Mouse (Mus musculus): Measurements from ENCODE around the gene Rfx2.

DNA sequence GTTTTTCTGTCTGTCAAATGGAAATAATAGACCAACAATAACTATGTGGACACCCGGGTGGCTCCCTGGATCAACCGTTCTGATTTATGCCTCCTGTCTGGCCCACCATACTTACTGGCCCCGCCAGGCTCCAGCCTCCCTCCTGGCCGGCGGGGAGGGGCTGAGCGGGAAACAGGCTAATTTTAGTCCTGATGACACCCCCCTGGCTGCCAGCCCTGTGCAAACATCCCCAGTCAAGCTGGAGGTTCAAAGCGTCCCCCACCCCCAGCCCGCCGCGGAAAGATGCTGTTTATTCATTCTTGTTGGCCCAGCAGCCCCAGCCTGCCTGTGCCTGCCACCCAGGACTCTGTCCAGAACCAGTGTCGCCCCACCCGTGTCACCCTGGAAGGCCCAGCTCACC is 102.7 kb downstream of the Rfx2 start:
- no peak for TF ChIP-seq POLR2A (IDR thresholded peaks at IDR 0.05; ENCODE audit: control insufficient read depth, extremely low read depth, insufficient read depth, low read length, poor library complexity)
- no peak for TF ChIP-seq CTCF (IDR thresholded peaks at IDR 0.05; ENCODE audit: borderline replicate concordance, control insufficient read depth, extremely low read depth, insufficient read depth, low read length, poor library complexity)
